In genomic region chr10:29354183-29354582, GRCm38 (mm10) we compare ENCODE assay signal across 11 mouse cellular contexts. TPM values are rescaled to one million over a fixed set of nuclear protein-coding genes. Genes with fewer than 3 reads are reported as not detected.
DNase-seq lines count a peak whose midpoint lies in the region; ATAC-seq lines count a peak whose summit lies in the region.
"Had no signal": no experiment of that assay in that cellular context is flagged by ENCODE, and none has a peak within 500 bp of the region (broad histone marks: within the 10 kb centered on the region; RNA-seq: fewer than 3 reads in every experiment).

No protein-coding gene starts in this region.

- H3K4me1 ChIP-seq in forebrain, embryonic 15.5 days, result peaks cover 38% of the 10 kb centered on the region
- H3K4me1 ChIP-seq in forebrain, embryonic 10.5 days, result peaks cover 4% of the 10 kb centered on the region; the same call in 1 of the 2 replicates
- peaks cover 26% of the 10 kb centered on the region for H3K4me1 ChIP-seq in hindbrain, embryonic 13.5 days (replicated peaks)

- H3K36me3 ChIP-seq in forebrain, embryonic 15.5 days, result peaks cover 11% of the 10 kb centered on the region
- peaks cover 41% of the 10 kb centered on the region for H3K36me3 ChIP-seq in forebrain, embryonic 10.5 days (replicated peaks)
- peaks cover 14% of the 10 kb centered on the region for H3K36me3 ChIP-seq in hindbrain, embryonic 13.5 days

- intact Hi-C loops in left cerebral cortex, postnatal 36 days (cut with DNase I), result no loop called here
- intact Hi-C loops in heart, postnatal 10 days (cut with DNase I), result no loop called here

- H3K27ac ChIP-seq in forebrain, embryonic 15.5 days (replicated peaks), result no peak overlapping the region
- H3K27ac ChIP-seq in forebrain, embryonic 10.5 days, result no peak overlapping the region
- H3K27ac ChIP-seq in hindbrain, embryonic 13.5 days, result 0 out of 2 replicates have a peak overlapping the region, but pooled peaks have one; percentile 58

- no peaks in the 10 kb centered on the region for H3K27me3 ChIP-seq in forebrain, embryonic 15.5 days
- no peaks in the 10 kb centered on the region for H3K27me3 ChIP-seq in forebrain, embryonic 10.5 days (ENCODE audit: poor library complexity, severe bottlenecking)
- H3K27me3 ChIP-seq in hindbrain, embryonic 13.5 days, result no peaks in the 10 kb centered on the region

- no peaks in the 10 kb centered on the region for H3K9me3 ChIP-seq in forebrain, embryonic 15.5 days
- H3K9me3 ChIP-seq in forebrain, embryonic 10.5 days, result no peaks in the 10 kb centered on the region
- no peaks in the 10 kb centered on the region for H3K9me3 ChIP-seq in hindbrain, embryonic 13.5 days

- no peak for DNase-seq in forebrain, embryonic 10.5 days (ENCODE audit: extremely low spot score, low spot score)
- peak; percentile 54 to 62 for DNase-seq in left cerebral cortex, postnatal 36 days (ENCODE audit: low spot score in 2 of 2)
- peak; percentile 33 for DNase-seq in right cerebral cortex, postnatal 14 days
- DNase-seq in thymus, postnatal 14 days, result no peak
- DNase-seq in heart, postnatal 10 days, result no peak
- DNase-seq in urinary bladder, postnatal 4 days (ENCODE audit: low spot score in 2 of 2), result no peak
- DNase-seq: heart, postnatal 14 days; lung, embryonic 14.5 days had no signal

- no peak overlapping the region for H3K9ac ChIP-seq in forebrain, embryonic 15.5 days (replicated peaks)
- H3K9ac ChIP-seq in hindbrain, embryonic 13.5 days, result no peak overlapping the region
- H3K9ac ChIP-seq: lung, embryonic 14.5 days had no signal

- H3K4me3 ChIP-seq in forebrain, embryonic 15.5 days, result no peak overlapping the region
- no peak overlapping the region for H3K4me3 ChIP-seq in forebrain, embryonic 10.5 days
- H3K4me3 ChIP-seq in hindbrain, embryonic 13.5 days, result no peak overlapping the region
- H3K4me3 ChIP-seq: myocyte had no signal

- WGBS in forebrain, embryonic 15.5 days, result 49% methylated on average over 7 of the region's 7 CpGs
- 86% methylated on average over 7 of the region's 7 CpGs for WGBS in forebrain, embryonic 10.5 days
- WGBS in hindbrain, embryonic 13.5 days, result 37% methylated on average over 7 of the region's 7 CpGs

- H3K4me2 ChIP-seq in forebrain, embryonic 15.5 days (replicated peaks), result no peak overlapping the region
- no peak overlapping the region for H3K4me2 ChIP-seq in hindbrain, embryonic 13.5 days
- H3K4me2 ChIP-seq: lung, embryonic 14.5 days had no signal

- peak; percentile 51; the same call in 1 of the 2 replicates for ATAC-seq in forebrain, embryonic 15.5 days (replicated peaks)
- 0 out of 2 replicates have a peak, but pooled peaks have one; percentile 41 for ATAC-seq in hindbrain, embryonic 13.5 days (ENCODE audit: low FRiP score)

RNA-seq across cellular contexts. Expression of gene Rnf146, which starts 8.1 kb away (rescaled TPM):
- polyA plus RNA-seq in forebrain, embryonic 15.5 days (2015; fragmentation: Nextera tagmentation; extraction: Ambion mirVana), result 90.5 and 106 TPM in 2 replicates
- polyA plus RNA-seq in forebrain, embryonic 10.5 days (2016; fragmentation: Nextera tagmentation; extraction: Ambion mirVana), result 49.2 and 50.1 TPM in 2 replicates
- 87.7 and 95.1 TPM in 2 replicates for polyA plus RNA-seq in hindbrain, embryonic 13.5 days (2015; fragmentation: Nextera tagmentation; extraction: Ambion mirVana)
- 10 to 100 TPM; 83.1 to 89.6 TPM for total RNA-seq in left cerebral cortex, postnatal 36 days (2021)
- total RNA-seq in heart, postnatal 10 days (2021), result 10 to 100 TPM; 53.4 to 62.0 TPM

RNA-seq across cellular contexts. Expression of gene Echdc1, which starts 41.2 kb away (rescaled TPM):
- 20.8 and 23.2 TPM in 2 replicates for polyA plus RNA-seq in forebrain, embryonic 15.5 days (2015; fragmentation: Nextera tagmentation; extraction: Ambion mirVana)
- 27.8 and 30.5 TPM in 2 replicates for polyA plus RNA-seq in forebrain, embryonic 10.5 days (2016; fragmentation: Nextera tagmentation; extraction: Ambion mirVana)
- 21.1 and 25.5 TPM in 2 replicates for polyA plus RNA-seq in hindbrain, embryonic 13.5 days (2015; fragmentation: Nextera tagmentation; extraction: Ambion mirVana)
- total RNA-seq in left cerebral cortex, postnatal 36 days (2021), result 10 to 100 TPM; 25.9 to 31.4 TPM
- total RNA-seq in heart, postnatal 10 days (2021), result 10 to 100 TPM; 27.9 to 32.3 TPM

Comparison
In these comparisons a context has a peak if more than half of its experiments do, and no peak if none do; other contexts are left out.
1. DNase-seq: peak in left cerebral cortex, postnatal 36 days (2 of 2) and right cerebral cortex, postnatal 14 days (single experiment); none in forebrain, embryonic 10.5 days (single experiment), thymus, postnatal 14 days (single experiment), heart, postnatal 10 days (0 of 2) and urinary bladder, postnatal 4 days (0 of 2).